Mouse (Mus musculus): ENCODE measurements around the gene Smad1. TPM values are rescaled to one million over a fixed set of nuclear protein-coding genes. Genes with fewer than 3 reads are reported as not detected.
A peak's percentile ranks its signal among the peaks of the same experiment; 100 is the strongest.

The Smad1 gene
- polyA plus RNA-seq, 2 experiments from 2014 or later: 8.3 to 10.8 TPM

DNA sequence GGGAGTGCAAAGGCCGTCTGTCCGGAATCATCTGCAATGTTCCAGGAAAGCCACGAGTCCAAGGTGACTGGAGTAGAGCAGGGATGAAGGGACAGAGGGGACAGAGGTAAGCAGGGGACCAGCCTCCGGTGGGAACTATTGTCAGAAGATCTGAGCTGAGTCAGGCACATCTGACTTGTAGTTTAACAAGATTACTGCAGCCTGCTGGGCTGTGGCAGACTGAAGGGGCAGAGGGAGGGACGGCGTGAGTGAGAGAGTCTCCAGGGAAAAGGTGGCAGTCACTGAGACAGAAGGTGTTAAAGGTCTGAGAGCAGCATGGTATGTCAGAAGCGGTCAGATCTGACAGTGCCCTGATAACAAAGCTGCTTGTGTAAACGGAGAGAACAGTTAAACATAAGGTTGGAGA lies 16.5 kb downstream of the Smad1 start:
- no peak for ATAC-seq

DNA sequence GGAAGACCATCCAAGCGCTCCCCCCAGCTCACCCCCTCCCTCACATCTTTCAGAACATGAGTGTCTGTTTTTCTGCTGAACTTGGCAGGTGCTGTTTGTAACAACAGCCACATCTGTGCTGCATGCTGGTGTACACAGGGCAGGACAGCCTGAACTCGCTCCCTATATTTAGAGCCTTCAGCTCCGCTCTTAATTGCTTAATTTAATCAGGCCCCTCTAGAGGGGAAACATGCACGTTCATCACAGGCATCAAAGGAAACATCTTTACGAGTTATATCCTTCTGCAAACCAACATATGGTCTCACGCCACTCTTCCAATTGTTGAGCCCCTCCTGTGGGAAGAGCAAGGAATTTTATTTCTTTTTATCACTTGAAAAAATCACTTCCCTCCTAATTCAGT lies 17.5 kb downstream of the Smad1 start:
- ATAC-seq: no peak

DNA sequence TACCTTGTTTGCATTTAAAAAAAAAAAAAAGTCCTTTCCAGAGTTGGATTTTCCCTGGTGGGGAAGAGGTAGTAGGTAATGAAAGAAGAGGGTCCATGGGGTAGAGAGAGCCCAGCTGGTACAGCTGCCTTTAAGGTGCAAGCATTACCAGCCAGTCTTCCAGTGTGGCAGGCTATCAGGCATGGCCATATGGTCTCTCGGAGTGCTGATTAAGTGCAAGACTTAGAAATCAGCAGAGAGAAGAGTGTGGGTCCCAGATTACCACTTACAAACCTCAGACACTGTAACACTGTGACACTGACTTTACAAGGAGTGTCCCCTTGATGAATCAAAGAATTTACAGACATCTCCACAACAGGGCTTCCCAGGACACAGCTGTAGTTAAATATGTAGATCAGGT lies 18.9 kb downstream of the Smad1 start:
- no peak for ATAC-seq

- no peak for ATAC-seq
These were observed 19.3 kb downstream of the Smad1 start for GRCm38 (mm10) chr8:79379971-79380370.

DNA sequence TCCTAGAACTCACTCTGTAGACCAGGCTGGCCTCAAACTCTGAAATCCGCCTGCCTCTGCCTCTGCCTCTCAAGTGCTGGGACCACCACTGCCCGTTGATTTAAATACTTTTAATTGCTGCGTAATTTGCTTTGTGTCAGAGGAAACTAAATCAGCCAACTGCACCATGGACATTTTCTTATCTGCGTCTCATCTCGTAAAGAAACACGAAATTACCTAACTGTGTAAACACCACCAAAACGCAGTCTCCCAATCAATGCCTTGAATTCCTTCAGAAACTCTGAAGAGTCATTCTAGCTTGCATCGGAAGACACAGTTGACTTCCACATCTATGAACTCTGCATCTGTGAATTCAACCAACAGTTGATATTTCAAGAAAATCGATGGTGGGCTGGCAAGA lies 22.7 kb downstream of the Smad1 start:
- no peak for ATAC-seq

DNA sequence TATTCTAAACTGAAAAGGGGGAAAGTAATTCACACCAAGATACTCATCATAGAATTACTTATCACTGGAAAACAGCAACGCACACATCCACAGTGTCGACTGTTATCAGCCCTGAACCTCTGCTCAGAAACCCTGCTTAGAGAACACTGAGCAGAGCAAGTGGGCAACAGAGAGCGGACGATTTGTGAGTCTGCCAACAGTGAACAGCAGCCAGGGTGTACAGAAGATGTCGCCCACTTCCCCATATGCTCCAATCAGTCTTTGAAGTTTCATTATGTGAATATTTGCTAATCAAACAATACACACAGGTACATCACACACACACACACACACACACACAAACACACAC lies 23.6 kb downstream of the Smad1 start:
- no peak for ATAC-seq

DNA sequence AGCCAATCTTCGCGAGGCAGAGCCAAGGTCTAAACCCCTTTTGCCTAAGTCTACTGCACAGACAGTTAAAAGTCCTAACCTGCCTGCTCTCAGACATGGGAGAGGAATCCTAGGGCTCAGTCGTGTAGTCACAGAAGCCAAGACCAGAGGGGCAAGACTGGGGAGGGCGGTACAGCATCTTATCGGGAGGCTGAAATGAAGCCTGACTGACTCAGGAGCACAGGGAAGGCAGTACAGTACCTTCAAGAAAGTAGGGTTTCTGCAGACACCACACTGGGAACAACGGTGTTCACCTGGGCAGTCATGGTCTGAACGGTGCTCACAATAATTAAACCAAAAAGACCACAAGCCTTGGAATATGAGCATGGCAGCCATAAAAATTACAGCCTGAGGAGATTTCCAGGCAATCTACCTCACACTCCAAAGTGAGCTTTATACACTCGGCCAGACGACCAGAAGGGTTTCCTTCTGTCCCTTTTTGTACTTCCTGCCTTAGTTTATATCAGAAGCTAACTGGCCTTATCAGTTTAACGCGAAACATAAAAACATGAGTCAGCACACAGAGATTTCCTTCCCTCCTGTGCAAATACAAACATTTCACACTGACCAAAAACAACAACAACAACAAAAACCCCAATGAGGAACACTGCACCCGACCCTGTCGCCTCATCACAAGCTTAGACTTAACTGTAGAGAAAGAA lies 24.1 kb downstream of the Smad1 start:
- no peak for ATAC-seq

GRCm38 (mm10) chr8:79374410-79374809 lies 24.9 kb downstream of the Smad1 start:
- ATAC-seq: no peak

DNA sequence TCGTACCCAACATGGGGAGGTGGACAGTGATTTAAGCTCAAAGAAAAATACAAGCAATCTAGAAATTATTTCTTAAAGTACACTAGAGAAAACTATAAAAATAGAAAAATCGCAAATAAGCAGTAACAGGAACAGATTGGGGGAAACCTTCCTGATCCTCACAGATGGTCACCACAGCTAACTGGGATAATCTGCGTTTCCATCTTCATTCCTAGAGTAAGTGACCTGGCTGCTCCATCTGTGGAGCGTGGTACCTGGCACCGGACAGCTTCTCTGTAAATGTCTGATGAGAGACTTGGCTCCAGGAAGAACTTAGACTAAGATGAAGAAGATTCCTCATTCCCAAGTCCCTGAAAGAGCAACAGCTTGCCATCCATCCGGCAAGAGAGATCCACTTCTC lies 25.8 kb downstream of the Smad1 start:
- ATAC-seq: no peak

- ATAC-seq: no peak
These were observed 26.4 kb downstream of the Smad1 start for GRCm38 (mm10) chr8:79372960-79373359.

DNA sequence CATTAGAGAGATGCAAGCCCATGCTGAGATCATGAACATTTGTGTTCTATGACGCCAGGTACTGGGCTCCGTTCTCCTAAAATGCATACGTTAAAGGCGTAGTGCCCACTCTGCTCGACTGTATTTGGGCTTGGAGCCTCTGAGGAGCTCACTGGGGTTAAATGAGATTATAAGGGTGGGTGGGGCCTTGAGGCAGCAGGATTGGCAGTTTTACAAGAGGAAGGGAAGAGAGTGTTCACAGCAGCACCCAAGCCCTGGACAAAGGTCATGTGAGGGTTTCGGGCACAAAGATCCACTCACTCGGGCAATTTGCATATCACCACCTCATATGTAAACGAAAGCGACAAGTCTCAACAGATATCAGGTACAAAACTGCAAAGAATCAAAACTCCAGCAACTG lies 26.8 kb downstream of the Smad1 start:
- no peak for ATAC-seq

DNA sequence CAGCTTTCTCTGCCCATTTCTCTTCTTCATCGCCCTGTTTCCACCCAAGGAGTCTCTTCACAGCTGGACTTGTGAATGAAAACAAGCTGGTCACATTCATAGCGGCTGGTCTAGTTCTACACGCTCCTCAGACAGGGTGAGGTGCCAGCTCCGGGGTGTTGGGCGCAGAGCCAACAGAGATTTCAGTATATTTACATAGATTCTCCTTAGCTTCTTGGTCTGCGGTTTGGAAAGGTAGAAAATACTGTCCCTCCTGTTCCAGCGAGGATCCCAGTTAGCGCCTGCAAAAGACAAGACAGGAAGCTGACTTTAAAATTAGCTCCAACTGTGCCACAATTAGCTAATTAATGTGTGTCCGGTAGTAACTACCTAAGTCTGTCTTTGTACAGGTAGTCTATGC lies 27.2 kb downstream of the Smad1 start:
- ATAC-seq: no peak

DNA sequence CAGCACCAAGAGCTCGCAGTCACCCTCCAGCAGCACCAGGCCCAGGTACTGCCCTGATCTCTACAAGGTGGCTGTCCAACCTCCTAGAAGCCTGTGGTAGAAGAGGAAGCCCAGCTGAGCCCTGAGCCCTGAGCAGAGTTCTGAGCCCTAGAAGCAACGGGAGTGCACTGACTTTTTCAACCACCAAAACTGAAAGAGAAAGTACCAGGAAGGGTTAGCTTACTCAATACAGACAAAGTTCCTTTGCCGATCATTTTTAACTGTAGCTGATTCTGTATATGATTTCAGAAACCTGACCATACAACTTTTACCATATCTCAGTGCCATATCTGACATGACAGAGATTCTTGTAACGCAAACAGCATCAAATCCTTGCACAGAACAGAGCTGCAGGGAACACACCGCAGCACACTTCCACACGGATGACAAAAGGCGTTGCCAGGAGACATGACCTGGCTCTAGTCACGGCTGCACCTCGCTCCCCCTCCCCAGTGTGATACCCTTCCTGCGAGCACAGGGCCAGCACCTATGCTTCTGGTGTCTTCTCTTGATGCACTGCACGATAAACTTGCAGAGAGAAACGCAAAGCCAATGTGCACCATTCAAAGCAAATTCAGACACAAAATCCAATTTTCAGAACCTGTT lies 28.6 kb downstream of the Smad1 start:
- ATAC-seq: peak; percentile 91

DNA sequence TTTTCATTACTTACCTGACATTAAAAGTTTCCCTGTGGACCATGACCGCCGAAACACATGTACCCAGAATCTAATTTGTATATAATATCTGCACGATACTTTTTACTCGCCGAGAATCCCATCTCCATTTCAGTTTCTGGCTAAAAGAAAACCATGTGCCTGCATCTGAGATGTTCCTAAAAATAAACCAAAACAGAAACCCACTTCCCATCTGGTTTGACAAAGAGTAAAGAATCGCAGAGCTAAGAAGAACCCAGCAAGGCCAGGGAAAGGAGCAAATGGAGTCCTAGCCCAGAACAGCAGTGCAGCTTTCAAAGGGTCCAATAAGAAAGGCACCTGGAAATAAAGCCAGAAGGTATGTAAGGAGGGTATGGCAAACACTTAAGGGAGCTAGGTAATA lies 30.2 kb downstream of the Smad1 start:
- no peak for ATAC-seq

DNA sequence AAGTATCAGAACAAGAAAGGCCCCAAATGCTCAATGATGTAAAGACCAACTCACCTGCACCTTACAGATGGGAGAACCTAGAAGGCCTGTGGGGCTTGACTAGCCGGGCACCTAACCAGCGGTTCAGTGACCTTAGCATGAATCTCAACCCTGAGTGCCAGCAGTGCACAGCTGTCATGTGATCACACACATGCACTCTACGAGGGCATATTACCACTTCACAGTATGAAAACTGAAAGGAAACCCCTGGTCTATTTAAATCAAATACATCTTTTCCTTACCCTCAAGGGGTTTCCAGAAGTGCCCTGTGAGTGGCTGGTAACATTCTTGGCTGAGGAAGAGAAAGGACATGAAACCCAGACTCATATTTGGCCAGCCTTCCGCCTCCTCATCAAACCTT lies 31.4 kb downstream of the Smad1 start:
- no peak for ATAC-seq

DNA sequence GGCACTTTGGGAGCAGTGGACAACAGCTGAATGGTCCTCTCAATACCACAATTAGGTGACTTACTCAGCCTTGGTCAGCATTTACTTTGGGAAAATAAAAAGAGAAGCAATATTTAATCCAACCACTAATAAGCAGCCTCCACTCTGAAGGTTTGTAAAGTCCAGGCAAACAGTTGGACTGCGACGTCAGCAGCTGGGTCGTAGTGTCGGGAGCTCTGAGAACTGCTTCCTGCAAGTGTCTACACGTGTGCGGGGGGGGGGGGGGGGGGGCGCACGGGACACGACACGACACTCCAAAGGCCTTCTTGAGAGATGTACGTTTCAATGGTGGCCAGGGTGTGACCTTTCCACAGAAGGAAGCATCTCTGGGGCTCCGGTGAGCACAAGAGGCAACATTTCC lies 32.0 kb downstream of the Smad1 start:
- ATAC-seq: no peak

DNA sequence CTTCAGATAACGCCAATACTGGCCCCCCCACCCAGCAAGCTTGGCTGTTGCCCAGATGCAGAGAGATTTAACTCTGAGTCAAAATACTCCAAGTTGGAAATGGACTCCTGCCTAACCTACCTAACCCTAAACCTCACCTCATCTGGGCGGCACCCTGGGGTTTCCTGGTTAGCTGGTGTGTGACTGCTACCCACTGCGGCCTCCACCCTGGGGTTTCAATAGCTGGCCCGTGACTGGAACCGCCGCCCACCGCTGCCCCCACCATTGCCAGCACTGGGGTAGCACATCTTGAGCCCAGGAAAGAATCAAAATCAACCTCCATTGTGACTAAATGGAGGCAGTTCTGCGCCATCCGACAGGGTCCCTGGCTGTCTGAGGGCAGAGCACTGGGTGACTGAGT lies 33.1 kb downstream of the Smad1 start:
- no peak for ATAC-seq

DNA sequence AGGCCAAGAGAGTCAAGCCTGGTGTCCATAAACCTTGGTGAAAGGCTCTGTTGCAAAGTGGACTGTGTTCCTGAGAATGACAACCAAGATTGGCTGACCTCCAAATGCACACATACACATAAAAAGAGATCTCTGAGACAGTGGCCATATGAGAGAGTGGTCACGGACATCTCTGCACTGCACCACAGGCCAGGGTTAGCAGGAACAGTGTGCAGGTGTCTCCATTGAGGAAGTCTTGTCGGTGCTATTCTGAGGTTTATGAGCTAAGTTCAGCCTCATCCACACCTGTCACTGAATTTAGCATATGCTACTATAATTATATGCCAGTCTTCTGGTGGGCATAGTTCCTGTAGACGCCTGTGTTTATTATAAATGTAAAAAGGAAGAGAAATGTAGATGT lies 33.6 kb downstream of the Smad1 start:
- no peak for ATAC-seq

- no peak for ATAC-seq
These were observed 34.5 kb downstream of the Smad1 start for GRCm38 (mm10) chr8:79364806-79365205.

DNA sequence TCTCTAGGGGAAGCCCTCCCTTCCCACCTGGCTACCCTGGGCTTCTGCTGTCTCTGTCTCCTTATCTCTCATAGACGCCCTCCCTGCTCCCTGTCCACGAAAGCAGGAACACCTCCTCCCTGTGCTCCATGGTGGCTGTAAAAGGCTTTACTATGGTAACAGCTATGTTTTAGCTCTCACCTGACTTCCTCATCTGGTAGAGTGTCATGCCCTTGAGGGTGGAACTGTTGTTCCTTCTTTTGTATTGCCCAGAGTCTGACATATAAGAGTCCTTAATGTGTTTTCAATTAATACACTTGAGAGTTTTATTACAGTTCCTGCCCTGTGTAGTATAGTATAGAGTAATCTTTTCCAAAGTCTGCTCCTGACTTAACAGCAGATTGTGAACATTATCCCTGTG lies 36.9 kb downstream of the Smad1 start:
- no peak for ATAC-seq

DNA sequence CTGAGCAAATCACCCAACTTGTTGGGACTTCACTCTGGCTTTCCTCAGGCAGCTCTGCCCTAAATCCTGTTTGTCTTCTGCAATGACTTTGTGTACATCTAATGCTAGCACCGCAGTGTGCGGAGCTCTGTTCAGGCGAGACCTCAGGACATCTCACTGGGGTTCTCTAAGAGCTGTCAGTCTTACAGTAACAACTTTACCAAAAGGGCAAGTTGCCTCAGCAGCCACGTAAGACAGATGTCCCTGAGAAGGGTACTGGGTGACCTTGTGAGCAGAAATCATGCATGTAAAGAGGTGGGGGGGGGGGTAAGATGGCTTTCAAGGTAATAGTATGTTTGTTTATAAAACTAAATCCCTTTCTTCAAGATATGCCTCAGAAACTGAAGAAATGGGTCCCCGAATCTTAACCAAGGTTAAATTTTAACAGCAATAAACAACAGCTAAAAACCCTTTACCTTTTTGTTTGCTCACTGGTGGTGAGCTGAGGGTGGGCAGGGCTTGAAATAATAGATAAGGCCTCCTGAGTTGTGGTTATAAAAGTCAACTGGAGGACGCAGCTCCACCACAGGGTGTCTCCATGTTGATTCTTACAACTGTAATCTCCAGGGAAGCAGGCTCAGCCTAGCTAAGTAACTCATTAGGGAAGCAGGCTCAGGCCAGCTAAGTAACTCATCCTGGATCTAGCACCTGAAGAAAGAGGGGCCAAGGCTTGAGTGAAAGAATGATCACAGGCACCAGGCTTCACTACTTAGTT lies 38.4 kb downstream of the Smad1 start:
- ATAC-seq: no peak

DNA sequence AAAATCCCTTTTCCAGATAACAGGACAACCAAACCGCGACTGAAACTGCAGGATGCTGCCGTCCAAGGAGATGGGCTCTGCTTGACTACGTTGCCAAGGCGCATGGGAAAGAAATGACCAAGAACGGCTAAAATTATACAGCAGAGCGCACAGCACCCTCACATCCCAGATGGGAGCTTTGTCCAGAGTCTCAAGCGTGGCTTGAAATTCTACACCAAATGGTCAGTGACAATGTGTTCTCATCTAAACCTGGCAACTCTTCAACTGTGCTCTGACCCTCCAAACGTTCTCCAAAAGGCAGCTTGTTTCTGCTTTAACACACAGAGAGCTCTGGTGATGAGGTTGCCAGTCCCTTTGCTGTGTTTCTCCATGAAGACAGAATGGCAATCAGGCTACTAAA lies 39.0 kb downstream of the Smad1 start:
- no peak for ATAC-seq

DNA sequence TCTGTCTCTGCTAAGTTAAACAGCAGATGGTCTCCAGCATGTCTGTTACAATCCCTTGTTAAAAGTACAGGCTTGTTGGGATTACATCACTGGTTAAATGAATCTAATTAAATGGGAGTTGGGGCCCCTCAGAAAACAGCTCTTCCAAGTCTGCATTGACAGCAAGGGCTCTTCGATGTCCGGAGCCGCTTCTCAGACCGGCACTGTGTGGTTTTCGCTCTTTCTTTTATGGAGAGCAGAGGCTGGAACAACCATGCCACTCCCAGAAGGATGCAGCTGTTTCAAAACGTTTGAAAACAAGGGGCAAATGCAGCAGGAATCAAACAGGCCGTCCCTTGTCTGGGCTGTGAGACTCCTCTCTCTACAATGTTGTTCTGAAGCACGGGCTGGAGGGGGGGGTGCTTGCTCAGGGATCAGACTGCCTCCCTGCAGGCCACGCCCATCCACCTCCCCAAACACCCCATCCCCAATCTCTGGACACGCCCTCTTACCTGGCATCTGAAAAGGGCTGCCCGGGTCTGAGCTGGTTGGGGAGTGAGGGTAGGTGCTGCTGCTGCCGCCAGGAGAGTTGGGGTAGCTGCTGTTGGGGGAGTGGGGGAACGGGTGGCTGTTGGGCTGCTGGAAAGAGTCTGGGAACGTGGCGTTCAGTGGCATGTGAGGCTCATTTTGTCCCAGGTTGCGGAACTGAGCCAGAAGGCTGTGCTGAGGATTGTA lies 43.4 kb downstream of the Smad1 start:
- ATAC-seq: no peak

DNA sequence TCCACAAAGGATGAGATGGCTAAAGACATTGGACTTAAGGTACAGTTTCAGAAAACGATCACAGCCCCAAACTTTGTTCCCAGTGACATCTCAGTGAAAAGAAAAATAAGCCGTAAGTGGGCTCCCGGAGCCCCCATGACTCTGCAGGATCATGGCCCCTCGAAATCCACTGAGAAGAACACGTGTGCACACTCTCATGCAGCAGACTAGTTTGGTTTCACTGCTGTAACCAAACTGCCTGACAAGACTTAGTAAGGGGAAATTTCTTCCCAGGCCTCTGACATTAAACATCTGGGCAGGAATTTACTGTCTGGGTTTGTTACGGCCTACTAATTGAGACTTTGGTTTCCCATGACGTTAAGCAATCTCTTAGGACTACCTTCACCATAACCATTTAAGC lies 45.3 kb downstream of the Smad1 start:
- ATAC-seq: no peak
